Mouse (Mus musculus) large intestine, adult 2 months (tissue): ENCODE data around the gene 4933427D14Rik. TPM values are rescaled to one million over a fixed set of nuclear protein-coding genes. Genes with fewer than 3 reads are reported as not detected.

Source experiments
- DNase-seq: peaks from one replicate; pipeline ENCODE4 v3.0.0-alpha.2; 2012; ENCODE audit warnings: low read depth, low spot score
- WGBS: fragments of 180-500 bp; shearing (Covaris S2); methylation state at CpG from one replicate; pipeline ENCODE4 v1.1.7; 2018; 5-methylcytosine and 5-hydroxymethylcytosine counted together
- polyA plus RNA-seq: library from polyadenylated mRNA; depleted of rRNA; stranded (reverse); fragments of >200 nt; gene quantifications from 2 replicates; pipeline ENCODE4 v1.2.3, GENCODE M21; 2012; rRNA removed

4933427D14Rik gene
- polyA plus RNA-seq, 1 experiment = 3.6 TPM

DNA sequence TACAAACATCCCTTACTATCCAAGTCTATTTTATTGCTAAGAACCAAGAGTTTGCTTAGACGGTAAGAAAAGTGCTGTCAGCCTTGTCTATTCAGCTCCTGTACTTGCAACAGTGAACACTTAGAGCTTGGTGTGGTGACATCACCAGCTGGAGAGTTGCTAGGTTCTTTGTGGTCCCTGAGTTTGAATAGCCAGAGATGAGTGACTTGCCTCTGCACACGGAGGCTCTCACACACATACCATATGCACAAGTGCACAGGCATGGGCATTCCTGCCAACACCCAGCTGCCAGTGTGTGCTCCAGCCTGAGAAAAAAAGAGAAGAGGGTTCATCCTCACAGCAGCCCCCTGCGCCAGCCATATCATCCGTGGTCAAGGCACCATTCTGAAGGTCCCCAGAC is 83.7 kb downstream of the 4933427D14Rik start:
- no peak for DNase-seq
- 66% methylated on average over 4 of the region's 4 CpGs for WGBS

DNA sequence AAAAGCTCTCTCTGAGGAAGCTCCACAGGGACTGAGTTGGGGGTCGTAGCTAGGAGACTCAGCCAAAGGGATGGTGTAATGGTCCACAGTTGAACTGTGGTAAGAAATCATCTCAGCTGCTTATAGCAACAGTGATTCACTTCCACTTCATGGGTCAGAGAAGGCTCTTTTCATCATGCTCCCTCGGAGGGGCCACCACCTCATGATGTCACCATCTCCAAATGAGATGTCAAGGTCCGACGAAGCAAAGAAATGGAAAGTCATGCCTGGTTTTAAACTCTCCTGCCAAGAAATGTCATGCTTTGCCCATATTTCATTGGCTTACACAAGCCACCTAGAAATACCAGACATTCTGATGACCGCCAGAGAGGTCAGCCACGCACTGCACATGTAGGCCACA is 86.9 kb downstream of the 4933427D14Rik start:
- no peak for DNase-seq
- WGBS = 93% methylated on average over 6 of the region's 6 CpGs

DNA sequence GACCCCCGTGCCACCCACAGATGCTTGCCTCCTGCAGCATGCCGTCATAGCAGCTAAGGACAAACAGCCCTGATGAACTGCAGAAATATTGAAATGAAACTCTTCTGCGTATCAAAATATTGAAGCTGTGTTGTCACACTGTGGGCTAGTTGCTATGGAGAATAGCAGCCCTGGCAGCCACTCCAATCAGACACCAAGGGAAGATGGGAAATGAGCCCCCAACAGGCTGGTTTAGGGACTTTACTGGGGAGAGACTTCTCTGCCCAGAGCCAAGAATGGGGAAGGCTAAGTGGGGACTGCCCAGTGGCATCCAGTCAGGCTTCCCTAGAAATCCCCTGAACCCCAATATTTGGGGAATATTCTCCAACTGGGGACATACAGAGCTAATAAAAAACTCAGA is 88.6 kb downstream of the 4933427D14Rik start:
- 80% methylated on average over 3 of the region's 3 CpGs for WGBS
- no peak for DNase-seq

DNA sequence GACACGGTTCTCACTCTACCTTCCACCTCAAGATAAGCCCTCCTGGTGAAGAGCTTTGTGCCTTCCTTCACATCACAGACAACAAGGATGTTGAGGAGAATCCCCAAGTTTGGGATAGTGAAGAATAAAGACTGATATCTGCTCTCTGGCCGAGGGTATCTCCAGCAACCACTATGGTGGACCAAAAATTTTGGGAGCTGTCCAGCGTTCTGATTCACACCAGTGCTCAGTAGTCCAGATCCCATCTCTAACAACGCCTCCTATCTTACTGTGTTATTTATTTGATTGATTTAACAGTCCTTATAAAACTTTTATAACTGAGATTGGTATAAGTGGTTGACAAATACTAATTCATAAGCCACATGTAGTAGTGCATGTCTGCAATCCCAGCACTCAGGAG is 94.0 kb downstream of the 4933427D14Rik start:
- 55% methylated on average over 4 of the region's 4 CpGs for WGBS
- no peak for DNase-seq

DNA sequence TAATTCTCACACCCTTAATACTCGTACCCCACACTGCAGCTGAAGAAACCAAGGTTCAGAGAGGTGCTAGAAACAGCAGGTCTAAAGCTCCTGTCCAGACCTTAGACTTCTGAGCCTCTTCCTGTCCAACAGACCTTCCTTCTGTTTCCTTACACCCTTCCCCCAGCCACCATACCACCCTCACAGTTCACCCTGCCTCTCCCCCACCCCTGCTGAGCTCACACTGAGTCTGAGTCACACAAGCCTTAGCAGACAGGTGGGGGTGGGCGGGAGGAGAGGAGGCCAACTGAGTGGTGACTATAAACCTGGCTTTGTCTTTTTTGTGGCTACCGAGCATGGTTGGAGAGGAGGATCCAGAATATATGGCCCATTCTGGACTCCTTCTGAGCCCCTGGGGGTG is 96.5 kb downstream of the 4933427D14Rik start:
- DNase-seq = no peak
- WGBS = 47% methylated on average over 3 of the region's 3 CpGs

DNA sequence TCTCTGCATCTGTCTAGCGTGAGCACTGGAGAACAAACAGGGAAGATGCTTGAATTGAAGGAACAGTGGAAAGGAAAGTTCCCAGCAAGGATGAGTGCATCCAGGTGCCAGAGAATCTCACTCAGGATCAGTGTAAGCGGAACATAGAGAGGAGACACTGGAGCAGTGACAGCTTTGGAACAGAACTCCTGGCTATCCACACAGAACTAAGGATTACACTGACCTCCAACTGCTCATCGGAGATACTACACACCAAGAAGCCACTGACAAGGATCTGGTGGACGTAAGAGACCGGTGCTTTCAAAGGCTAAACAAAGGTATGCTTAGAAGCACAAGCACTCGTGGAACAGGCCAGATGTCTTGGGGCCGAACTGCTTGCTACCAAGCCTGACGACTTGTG is 103.0 kb downstream of the 4933427D14Rik start:
- 74% methylated on average over 8 of the region's 8 CpGs for WGBS
- no peak for DNase-seq

Other genes with a start within 250 kb of the 4933427D14Rik start
- 0.07 TPM in 1 of 2 replicates, not detected in the other for gene Aipl1, start 169.9 kb downstream of the 4933427D14Rik start, polyA plus RNA-seq
- 2.4 and 3.7 TPM in 2 replicates for gene Pimreg, start 165.4 kb downstream of the 4933427D14Rik start, polyA plus RNA-seq
- 2.7 and 3.8 TPM in 2 replicates for gene Pitpnm3, start 71.7 kb downstream of the 4933427D14Rik start, polyA plus RNA-seq
- gene Gm43951, start 619 bp downstream of the 4933427D14Rik start, polyA plus RNA-seq = 0.06 and 0.16 TPM in 2 replicates
- 159 and 188 TPM in 2 replicates for gene Txndc17, start 88 bp upstream of the 4933427D14Rik start, polyA plus RNA-seq
- 5.4 and 5.5 TPM in 2 replicates for gene Med31, start 8.1 kb upstream of the 4933427D14Rik start, polyA plus RNA-seq
- gene Slc13a5, start 59.8 kb upstream of the 4933427D14Rik start, polyA plus RNA-seq = 0.07 TPM in 1 of 2 replicates, not detected in the other
- 24.7 and 29.9 TPM in 2 replicates for gene Xaf1, start 94.2 kb upstream of the 4933427D14Rik start, polyA plus RNA-seq
- 0.05 TPM in 1 of 2 replicates, not detected in the other for gene Fbxo39, start 107.0 kb upstream of the 4933427D14Rik start, polyA plus RNA-seq
- gene Tekt1, start 155.0 kb upstream of the 4933427D14Rik start, polyA plus RNA-seq = not detected in 2 replicates
- 1.9 and 2.6 TPM in 2 replicates for gene Smtnl2, start 204.3 kb upstream of the 4933427D14Rik start, polyA plus RNA-seq
- 51.0 and 54.3 TPM in 2 replicates for gene Ggt6, start 228.1 kb upstream of the 4933427D14Rik start, polyA plus RNA-seq
- gene Mybbp1a, start 233.9 kb upstream of the 4933427D14Rik start, polyA plus RNA-seq = 34.1 and 39.2 TPM in 2 replicates